Mouse (Mus musculus) lung, postnatal 4 days (tissue): ENCODE results near the gene Rnaset2b.
"Not testable (repeated sequence)": the region's sequence is repeated elsewhere in the genome, so short reads cannot be mapped to it uniquely, and the experiment has no call there.

Experiments used
- DNase-seq, 2 experiments: peaks; one replicate each; pipeline ENCODE4 v3.0.0; 2021

Gene Rnaset2b

GRCm38 (mm10) chr17:6986118-6986517, 15.7 kb downstream of the Rnaset2b start:
- not testable (repeated sequence) for DNase-seq

GRCm38 (mm10) chr17:6995504-6995903, 25.1 kb downstream of the Rnaset2b start:
- not testable (repeated sequence) for DNase-seq

GRCm38 (mm10) chr17:6996826-6997225, 26.4 kb downstream of the Rnaset2b start:
- not testable (repeated sequence) for DNase-seq

DNA sequence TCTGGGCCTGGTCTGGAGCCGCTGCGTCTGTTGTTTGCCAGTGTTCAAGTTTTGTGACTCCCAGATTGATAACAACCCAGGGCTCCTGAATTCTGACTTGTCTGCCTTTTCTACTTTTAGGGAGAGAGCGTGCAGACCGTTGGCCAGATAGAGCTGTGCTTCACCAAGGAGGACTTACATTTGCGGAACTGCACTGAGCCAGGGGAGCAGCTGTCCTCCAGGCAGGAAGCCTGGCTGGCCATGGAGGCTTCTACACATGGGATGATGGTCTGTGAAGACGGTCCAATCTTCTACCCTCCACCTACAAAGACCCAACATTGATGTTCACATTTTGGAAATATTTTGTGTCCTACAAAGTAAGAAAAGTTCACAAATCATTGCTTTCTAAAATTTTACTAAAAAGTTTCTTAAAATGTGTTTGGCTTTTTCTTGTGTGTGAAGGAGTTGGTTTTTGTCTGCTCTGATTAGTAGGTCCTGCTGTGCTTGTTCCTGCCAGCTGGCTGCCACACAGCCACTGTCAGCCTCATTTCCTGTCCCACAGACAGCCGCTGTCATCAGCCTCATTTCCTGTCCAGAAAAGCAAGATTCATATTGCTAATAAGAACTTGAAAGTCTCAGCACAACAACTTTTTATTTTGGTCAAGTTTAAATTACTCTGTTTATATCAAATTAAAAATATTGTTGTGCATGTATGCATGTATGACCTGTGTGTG, 27.5 kb downstream of the Rnaset2b start:
- DNase-seq: not testable (repeated sequence)

DNA sequence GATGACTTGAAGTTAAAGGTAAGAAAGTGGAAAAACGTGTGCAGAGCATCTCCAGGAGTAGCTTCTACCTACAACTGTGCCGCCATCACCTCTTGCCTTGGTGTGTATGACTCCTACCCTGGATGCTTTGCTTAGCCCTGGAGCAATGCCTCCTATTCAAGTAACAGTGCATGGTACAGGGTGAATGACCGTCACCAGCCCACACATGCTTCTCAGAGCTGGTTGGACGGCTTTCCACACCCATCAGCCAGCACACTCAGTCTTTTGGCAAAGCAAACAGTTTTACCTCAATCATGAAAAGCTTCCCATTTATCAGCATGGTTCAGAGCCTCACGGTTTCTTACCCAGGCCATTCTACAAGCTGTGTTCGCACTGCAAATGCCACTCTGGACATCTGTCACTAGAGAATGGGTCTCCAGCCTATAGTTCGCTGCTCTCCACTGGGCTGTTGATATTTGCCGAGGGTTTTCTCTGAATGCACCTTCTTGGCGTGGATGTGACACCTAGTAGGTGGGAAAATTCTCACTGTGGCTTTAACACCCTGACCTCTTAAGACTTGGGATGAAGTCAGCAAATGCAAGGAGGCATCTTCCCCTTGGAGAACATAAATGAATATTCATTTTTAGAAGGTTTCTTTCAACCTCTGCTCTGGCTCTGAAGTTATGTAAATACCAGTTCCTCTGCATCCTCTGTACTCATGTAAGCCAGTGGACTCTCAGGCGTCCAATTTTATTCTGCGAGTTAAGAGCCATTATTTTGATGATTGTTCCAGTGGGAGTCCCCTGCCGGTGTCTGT, 31.6 kb downstream of the Rnaset2b start:
- DNase-seq: not testable (repeated sequence)

DNA sequence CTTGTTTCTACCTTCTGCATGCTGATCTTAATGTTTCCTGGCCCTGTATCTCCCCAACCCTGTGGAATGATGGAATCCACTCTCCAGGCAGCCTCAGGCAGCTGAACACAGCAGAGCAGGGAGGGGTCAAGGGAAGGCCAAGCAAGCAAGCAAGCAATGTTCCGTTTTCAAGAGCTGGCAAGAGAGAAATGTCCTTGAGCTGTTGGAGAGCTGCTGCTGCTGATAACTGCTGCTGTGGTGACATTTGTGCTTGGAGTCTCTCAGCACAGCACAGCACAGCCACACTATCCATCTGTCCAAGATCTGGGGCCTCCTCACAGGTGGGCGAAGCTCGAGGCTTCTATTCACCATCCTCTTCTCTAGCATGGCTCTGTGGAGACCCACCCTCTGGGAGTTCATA, 33.0 kb downstream of the Rnaset2b start:
- not testable (repeated sequence) for DNase-seq

GRCm38 (mm10) chr17:7005646-7006045, 35.2 kb downstream of the Rnaset2b start:
- not testable (repeated sequence) for DNase-seq

DNA sequence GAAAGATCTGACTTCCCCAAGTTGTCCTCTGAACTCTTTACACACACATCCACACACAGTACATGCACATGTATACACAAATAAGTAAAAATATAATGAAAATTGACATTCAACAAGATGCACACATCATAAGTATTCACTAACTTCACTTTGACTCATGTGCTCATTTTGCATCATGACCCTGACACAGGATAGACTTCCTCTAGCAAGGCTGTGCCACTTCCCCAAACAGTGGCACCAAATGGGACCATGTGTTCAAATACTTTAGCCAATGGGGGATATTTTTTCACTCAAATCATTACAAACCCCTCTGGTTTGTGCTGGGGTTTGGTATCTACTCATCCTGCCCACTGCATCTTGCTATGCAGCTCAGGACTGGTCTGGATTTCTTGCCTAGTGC, 38.5 kb downstream of the Rnaset2b start:
- not testable (repeated sequence) for DNase-seq

DNA sequence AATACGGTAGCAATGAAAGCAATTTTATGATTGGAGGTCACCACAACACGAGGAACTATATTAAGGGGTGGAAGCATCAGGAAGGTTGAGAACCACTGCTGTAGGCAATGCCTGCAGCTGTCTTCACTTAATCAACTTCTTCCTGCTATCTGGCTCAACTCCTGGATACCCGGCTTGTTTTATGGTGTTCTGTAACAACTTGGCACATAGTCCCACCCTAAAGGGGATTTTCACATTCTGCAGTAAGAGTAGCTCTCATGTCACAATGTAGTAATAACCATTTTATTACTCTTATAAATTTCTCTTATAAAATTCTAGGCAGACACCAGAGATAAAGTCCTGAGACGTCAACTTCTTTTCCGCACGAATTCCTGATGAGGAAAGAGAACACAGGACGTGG, 39.0 kb downstream of the Rnaset2b start:
- not testable (repeated sequence) for DNase-seq

- DNase-seq: not testable (repeated sequence)
Measured at GRCm38 (mm10) chr17:7009901-7010300, 39.5 kb downstream of the Rnaset2b start.

DNA sequence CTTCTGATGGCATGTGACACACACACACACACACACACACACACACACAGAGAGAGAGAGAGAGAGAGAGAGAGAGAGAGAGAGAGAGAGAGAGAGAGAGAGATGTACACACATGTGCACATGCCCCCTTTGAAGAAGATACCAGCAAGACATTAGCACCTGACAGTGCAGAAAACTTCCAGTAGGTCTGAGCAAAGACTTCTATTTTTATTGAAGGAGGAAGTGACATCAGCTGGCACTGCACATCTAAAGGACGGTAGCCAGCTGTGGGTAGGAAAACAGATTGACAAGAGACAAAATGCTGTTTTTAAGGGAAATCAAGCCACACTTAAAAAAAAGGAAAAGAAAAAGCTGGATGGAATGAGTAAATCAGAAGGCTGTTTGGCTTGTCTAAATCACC, 43.8 kb downstream of the Rnaset2b start:
- not testable (repeated sequence) for DNase-seq

DNA sequence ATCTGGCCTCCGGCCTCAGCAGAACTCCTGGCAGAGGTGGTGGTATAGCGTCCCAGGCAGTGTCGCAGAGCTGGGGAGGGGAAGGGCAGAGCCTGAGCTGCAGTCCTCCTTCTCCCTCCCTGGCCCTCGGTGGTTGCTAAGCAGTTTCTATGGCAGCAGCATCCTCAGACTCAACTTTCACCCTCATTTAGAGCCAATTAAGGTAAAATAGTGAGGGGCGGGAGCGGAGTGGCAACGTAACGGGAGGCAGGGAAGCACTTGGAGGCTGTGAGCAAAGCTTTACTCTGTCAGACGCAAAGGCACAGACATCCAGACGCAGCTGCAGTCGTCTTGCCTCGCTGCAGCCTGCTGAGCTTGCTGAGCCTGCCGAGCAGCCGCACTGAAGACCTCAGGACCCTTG, 54.8 kb downstream of the Rnaset2b start, which contains the start of gene Gm1604a:
TSS of gene Gm1604a (plus strand) at position 312 of the 400 bp plus-strand sequence.
- not testable (repeated sequence) for DNase-seq

GRCm38 (mm10) chr17:7025764-7026346, 55.4 kb downstream of the Rnaset2b start:
- DNase-seq: not testable (repeated sequence)

DNA sequence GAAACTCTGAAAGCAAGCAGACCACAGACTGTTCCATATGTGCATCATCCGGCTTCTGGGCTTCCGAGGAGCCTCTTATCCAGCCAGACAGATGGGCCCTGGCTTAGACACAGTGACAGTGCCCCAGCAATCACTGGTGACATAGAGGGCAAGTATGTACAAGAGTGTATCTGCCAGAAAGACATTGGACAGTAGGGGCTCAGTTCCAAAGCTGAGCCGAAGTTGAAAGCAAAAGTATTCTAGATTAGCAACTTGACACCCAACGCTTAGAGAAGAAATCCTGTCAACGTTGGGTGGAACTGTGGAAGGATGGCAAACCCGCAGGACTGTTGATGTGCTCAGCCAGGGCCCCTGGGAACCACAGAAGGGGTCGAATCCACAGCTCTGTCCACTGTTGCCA, 59.8 kb downstream of the Rnaset2b start:
- not testable (repeated sequence) for DNase-seq

DNA sequence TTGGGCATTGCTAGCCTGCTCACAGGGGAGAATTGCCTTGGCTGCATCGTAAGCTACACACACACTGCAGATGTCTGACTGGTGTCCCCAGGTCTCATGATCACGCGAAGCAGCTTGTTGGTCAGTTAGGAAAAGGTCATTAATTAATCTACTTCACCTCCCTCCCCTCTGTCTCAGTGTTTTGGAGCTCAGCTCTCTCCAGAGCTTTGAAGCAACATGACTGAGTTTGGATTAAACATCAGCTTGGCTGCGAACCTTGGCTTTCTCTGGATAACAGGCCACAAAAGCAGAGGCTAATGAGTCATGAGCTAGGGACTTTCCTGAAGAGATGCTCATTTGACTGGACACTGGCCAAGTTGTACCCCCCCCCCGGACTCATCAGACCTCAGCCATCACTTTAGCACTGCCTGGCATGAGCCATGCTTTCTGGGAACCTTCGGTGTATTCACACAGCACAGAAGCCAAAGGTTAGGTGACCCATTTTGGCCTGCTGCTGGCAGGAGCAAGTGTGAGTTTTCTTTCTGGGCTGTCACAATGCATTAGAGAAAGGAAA, 60.3 kb downstream of the Rnaset2b start:
- not testable (repeated sequence) for DNase-seq

GRCm38 (mm10) chr17:7033192-7034166, 63.0 kb downstream of the Rnaset2b start:
- DNase-seq: not testable (repeated sequence)
